Mouse (Mus musculus) A20 (cell line): ENCODE measurements around the gene Banf1.
"Not testable (repeated sequence)": the region's sequence is repeated elsewhere in the genome, so short reads cannot be mapped to it uniquely, and the experiment has no call there.

Experiments
- DNase-seq: peaks from one replicate; pipeline ENCODE4 v3.0.0-alpha.2; 2011; ENCODE audit warnings: low read depth, low spot score

The Banf1 gene

DNA sequence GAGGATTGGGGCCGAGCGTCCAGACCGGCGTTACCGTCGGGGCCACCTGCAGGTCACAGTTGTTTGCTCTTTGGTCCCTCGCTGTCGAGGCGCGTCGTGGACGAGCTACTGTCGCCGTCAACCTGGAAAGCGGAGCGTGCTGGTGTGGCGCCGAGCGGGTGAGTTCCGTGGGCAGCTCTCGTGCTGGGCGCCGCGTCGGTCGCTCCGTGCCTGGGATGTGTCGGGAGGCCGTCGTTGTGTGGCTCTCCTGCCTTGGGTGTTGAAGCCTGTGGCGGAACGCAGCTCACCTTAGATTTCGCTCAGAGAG is at the start of gene Banf1:
TSS of gene Banf1 (minus strand) at position 116 of the 307 bp plus-strand sequence.
- DNase-seq = no peak

DNA sequence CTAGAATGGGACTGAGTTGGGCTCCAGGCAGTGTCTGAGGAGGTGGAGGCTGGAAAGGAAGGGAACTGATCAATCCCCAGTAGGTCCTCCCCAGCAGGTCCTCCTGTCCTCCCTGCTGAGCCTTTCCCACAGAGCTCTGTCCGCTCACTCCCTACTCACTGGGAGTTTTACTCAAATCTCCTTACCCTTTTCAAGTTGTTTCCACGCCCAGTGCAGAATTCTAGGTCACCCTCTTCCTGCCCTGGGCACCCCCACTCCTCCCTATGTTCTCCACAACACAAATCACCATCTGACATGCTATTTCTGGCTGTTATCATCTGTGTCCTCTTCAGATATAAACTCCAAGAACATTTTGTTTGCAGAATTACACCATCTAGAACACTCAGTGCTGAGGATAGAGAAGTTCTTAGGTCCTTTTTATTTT is 47.6 kb upstream of the Banf1 start:
- DNase-seq = no peak

DNA sequence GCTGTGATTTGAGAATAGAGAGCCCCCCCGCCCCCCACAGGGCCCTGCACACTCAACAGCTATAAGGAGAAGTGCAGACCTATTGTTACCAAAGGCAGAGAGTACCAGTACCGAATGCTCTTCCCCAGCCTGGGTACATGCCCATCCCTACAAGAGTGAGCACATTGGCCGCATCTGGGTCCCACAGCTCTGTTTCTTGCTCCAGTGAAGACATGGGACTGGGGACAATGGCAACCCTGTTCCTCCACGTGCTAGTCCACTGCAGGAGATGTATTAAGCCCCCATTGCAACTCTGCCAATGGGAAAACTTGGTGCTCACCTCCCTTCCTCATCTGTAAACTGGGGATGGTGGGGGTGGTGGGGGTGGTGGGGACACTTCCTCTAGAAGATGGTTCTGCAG is 46.9 kb upstream of the Banf1 start:
- DNase-seq = no peak

DNA sequence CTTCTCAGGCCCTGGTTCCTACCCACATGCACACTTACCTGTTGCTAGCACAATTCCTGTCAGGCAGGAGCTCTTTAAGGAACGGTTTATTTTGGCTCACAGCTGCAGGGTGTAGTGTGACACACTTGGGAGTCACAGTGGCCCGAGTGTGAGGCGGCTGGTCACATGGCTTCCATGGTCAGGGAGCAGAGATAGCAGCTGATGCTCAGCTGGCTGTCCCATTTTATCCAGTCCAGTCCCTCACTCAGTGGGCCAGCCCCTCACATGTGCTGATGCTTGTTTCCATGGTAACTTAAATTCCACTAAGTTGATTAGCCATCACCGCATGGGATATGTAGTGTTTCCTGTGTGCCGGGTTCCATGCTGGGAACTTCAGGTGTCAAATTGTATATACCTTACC is 45.0 kb upstream of the Banf1 start:
- DNase-seq = no peak

DNA sequence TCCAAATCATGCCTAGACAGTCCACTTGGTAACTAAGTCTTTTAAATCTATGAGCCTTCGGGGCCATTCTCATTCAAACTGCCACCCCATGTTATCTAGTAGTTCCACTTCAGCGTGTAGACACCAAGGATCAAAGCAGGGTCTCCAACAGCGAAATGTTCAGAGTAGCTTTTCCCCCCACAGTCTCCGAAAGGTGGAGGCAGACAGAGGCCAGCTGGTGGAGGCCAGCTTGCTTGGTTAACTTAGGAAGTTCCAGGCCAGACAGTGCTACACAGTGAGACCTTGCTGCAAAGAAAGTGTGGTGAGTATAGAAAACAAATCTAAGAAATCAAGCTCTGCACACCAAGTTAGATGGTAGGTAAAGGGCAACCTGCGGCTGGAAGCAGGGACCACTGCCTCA is 43.7 kb upstream of the Banf1 start:
- no peak for DNase-seq

DNA sequence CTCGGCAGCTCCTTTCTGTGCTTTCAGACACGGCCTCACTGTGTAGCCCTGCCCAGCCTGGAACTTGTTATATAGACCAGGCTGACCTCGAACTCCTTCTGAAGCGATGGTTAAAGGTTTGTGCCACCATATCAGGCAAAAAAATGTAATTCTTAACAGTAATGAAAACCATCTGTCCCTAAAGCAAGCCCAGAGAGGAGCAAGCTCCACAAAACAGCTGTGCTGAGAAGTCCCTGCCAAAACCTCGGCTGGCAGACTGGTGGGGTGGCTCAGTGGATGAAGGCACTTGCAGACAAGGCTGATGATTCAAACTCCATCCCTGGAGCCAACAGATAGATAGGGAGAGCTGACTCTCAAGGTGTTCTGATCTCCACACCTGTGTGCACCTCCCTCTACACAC is 42.1 kb upstream of the Banf1 start:
- DNase-seq = no peak

DNA sequence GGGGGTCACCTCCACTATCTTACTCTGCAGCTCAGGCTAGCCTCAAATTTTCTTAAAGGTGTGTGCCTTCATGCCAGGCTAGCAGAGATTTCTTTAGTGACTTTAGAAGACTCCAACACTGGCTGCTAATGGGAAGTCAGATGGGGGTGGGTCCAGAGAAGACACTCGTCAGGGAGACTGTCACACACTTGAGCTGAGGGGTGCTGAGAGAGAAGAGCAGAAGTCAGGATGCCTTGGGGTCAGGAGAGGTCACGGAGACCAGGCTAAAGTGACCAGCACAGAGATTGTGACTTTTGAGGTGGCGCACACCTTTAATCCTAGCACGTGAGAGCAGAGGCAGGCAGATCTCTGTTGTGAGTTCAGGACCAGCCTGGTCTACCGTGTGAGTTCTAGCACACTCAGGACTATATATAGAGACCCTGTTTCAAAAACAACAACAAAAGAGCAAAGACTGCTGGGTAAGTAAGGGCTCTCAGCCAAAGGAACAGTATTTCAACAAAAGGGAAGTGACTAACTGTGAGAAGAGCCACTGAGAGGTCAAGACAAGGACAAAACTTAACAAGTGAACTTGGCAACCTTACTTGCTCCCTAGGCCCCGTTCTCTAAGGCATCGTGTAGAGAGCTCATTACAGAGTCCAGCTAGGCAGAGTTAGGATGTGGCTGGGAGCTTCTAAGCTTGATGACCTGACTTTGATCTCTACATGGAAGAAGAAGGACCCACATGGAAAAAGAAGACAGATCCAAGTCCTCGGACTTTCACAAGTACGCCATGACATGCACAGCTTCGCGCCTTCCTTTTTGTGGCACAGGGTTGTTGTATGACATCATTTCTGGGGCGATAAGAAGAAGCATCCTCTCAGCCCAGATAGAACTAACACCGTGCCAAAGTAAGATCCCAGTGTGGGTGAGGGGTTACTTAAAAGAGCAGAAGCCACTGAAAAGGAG is 41.4 kb upstream of the Banf1 start:
- DNase-seq = peak; percentile 47

DNA sequence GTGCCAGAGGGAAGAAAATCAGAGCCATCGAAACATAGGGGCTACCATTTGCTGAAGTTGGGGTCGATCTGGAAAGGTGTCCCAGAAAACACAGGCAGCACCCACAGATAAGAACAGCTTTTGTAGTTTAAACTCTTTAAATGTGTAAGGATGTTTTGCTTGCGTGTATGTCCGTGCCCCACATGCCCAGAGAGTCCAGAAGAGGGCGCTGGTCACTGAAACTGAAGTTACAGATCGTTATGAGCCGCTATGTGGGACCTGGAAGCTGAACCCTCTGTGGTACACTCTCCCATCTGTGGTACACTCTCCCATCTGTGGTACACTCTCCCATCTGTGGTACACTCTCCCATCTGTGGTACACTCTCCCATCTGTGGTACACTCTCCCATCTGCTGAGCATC is 40.2 kb upstream of the Banf1 start:
- peak; percentile 67 for DNase-seq

DNA sequence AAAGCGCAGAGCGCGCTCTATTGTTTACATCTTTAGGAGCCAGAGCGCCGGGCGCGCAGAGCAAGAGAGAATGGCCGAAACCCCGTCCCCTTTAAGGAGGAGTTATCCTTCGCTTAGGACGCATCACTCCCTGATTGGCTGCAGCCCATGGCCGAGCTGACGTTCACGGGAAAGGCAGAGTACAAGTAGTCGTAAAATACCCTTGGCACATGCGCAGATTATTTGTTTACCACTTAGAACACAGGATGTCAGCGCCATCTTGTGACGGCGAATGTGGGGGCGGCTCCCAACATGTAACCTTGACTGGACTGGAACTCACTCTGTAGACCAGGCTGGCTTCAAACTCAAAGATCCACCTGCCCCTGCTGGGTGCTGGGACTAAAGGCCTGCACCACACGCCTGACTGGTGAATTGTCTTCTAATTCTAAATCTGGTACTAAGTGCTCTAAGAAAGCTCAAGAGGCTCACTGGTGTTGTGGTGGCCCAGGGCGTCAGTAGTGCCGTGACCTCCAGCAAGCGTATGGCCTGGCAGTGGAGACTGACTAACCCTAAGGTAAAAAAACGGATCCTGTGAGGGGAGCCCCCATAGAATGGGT is 39.7 kb upstream of the Banf1 start:
- not testable (repeated sequence) for DNase-seq

DNA sequence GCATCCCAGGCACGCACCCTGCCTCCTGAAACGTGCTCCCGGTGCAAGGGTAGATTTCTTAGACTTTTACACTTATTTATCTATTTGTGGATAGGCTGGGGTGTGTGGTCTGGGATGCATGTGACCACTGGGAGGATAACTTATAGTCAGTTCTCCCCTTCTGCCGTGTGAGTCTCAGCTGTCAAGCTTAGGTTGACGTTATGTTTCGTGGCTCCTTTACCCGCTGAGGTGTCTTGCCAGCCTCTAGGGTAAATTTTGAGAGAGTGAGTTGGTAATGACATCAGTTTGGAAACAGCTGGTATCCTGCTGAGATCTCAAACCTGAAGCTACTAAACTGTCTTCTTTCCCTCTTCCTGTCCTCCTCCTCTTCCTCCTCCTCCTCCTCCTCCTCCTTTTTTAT is 39.0 kb upstream of the Banf1 start:
- no peak for DNase-seq

DNA sequence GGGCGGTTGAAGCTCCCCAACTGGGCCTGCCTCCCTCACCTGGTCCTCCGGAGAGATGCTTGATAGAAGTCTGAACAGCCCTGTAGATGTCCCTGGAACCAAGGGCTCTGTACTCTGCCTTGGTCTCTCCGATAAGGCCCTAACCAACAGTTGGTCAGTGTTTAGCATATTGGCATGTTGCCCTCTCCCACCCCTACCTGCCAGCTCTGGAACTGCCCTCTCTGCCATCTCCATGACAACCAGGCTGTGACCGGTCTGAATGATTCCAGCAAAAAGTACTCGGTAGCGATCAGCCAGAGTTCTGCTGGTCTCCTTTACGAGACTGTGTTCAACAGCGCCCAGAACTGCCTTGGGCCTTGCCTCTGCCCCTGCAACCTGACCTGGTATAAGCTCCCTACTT is 35.3 kb upstream of the Banf1 start, which contains the start of gene Tsga10ip:
TSS of gene Tsga10ip (minus strand) at position 234 of the 400 bp plus-strand sequence.
- no peak for DNase-seq

DNA sequence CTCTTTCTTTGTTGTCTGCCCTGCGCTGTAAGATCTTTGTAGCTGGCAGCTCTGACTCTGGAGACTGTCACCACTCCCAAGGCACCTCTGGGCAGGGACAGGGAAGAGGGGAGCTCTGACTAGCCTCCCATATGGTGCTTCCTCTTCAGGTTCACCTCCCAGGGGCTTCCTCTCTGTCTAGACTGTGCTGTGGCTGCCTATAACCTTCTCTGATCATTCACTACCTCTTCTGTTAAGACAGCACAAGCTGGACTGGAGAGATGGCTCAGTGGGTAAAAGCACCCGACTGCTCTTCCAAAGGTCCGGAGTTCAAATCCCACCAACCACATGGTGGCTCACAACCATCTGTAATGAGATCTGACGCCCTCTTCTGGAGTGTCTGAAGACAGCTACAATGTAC is 34.1 kb upstream of the Banf1 start:
- not testable (repeated sequence) for DNase-seq

DNA sequence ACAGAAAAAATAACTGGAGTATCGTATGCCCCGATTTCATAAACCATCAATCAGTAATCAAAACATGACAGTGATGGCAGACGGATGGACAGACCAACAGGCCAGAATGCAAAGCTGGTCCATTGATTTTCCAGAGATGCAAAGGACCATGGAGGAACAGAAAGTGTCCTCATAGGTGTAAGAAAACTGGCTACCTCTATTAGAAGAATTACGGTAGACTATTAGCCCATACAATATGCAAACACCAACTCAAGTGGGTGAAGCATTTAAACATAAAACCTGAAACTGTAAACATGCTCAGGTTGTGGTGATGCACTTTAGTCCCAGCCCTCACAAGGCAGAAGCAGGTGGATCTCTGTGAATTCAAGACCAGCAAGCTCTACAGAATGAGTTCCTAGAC is 28.4 kb upstream of the Banf1 start:
- peak; percentile 44 for DNase-seq

DNA sequence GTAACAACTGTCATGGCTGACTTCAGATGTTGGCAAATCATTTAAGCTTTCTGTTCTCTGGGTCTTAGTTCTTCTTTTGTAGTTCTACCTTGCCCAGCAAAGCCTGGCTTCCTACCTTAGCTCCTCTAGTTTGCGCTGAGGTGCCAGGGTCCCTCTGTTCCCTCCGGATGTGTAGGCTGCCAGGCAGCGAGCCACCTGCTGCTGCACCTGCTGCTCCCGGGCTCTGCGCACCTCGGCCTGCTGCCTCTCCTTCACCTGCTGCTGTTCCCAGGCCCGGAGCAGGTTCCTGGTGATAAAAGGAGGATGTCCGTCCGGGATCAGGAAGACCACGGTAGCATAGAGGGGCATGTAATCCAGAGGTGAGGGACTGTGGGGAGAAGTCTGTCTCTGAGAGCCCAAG is 27.2 kb upstream of the Banf1 start:
- no peak for DNase-seq

DNA sequence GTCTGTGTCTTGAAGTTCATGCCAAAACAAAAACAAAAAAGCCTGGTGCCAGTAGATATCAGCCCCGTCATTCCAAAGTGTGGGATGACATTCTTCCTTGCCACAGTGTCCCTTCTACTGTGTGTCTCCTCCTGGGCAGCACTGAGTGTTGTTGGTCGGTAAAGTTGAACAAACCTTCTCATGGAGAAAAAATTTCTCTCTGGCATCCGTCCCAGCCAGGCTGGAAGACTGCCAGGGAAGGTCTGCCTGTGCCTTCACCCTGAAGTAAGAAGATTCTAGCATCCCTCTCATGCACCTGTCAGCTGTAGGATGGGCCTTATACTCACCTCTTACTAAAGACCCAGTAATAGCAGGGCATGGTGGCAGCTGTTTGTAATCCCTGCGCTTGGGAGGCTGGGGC is 25.9 kb upstream of the Banf1 start:
- DNase-seq = no peak

DNA sequence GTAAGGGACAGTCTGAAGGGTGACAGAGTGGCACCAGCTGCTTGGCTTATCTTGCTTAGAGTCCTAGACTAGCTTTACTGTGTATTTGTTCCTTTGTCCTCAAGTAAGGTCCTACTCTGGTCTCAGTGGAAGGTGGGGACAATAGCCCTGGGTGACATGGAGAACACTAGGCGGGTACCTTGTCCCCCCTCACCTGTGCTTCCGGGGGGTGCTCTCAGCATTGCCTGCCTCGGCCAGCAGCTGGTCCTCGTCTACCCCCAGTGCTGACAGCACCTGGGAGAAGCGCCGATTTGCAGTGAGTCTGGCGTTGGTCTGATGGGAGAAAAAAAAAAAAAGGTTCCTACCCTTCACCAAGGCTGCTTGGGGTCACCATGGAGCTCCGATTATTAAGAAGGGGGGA is 23.4 kb upstream of the Banf1 start:
- DNase-seq = no peak

DNA sequence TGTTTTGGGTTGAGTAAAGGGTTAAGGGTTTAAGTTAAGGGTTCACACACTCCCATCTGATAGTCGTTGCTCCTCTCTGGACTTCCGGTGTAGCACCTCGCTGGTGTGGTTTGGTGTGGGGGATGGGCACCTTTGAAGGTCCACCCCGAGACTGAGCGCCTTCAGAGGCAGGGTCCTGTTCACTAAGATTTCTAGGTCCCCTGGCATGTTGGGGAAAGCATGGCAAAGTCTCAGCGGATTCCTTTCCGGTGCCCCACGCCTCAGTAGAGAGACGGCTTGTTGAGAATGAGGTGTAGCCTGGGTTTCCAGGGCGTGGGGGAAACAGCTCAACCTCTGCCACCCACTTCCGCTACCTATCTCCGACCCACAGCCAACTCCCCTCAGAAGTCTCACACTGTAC is 22.7 kb upstream of the Banf1 start:
- DNase-seq = peak; percentile 91

DNA sequence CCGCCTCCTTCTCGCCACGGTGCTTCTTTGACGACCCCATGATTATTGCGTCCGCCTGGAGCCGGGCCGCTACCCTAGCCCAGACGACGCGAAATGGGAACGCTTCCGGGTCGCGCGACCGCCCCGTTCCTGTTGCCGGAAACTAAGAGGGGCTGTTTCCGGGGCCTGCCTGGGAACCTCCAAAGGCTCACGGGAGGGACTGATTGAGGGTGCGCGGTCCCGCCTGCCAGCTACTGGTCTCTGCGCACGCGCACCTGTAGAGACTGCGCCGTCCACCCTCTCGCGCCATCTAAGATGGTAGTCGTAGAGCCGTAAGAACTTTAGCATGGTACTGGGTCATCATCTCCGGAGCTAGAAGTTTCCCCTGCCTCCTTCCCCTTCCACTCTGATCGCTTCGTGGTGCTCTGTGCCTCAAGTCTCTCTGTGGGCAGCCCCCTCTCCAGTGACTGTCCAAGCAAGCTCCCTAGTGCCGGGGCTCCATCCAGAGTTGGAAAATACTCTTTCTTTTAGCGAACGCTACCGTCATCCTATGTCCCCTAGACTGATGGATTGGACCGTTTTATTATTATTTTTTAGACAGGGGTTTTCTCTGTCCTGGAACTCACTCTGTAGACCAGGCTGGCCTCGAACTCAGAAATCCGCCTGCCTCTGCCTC is 21.7 kb upstream of the Banf1 start, which contains the start of gene Sart1:
TSS of gene Sart1 (minus strand) at position 116 of the 655 bp plus-strand sequence.
- DNase-seq = peak; percentile 97

DNA sequence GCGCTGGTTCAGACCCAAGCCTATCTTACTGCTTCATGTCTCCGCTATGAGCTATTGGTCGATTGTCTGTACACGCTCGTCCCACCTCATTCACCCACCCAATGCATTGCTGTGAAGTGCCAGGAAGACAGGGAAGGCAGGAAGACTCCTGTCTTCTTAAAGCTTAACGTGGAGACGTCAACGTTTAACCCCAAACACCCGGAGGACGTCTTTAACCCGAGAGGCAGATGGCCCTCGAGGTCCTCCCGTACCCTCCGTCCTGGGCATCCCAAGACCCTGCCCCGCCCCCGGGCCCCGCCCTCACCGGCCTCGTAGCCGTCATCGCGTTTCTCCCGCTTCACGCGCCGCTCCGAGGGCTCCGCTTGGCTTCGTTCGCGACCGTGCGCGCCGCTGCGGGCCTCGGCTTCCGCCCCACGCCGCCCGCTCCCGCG is 21.1 kb upstream of the Banf1 start:
- DNase-seq = peak; percentile 50

DNA sequence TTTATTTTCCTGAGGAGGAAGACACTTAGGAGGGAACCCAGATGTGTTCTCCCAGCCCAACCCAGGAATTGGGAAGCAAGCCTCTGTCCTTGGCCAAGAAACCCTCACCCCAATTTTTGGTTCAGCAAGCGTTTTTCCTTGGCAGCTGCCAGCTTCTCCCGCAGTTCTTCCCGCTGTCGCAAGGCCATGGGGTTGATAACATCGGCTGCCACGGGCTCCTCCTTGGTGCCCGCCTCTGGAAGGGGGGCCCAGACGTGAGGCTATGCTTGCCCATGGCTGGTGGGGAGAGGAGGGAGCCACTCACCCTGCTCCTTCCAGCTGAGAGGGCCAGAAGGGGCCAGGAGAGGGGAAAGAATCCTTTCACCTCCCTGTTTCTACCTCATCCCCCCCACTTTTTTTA is 17.7 kb upstream of the Banf1 start:
- no peak for DNase-seq

DNA sequence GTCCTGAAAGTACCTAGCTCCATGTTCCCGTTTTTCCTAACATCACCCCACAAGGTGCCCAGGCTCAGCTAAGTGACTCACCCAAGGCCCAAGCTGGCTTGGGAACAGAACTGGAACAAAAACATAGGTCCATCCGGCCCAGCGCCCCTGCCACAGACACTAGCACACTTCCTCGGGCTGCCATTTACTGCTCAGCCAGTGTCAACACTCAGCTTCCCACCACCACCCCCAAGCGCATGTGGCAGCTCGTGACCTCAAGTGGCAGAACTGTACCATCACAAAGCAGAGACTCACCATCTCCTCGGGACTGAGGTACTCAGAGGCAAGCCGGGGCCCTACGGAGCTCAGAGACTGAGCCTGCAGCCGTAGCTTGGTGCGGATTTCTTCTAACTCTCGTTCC is 16.4 kb upstream of the Banf1 start:
- DNase-seq = no peak

DNA sequence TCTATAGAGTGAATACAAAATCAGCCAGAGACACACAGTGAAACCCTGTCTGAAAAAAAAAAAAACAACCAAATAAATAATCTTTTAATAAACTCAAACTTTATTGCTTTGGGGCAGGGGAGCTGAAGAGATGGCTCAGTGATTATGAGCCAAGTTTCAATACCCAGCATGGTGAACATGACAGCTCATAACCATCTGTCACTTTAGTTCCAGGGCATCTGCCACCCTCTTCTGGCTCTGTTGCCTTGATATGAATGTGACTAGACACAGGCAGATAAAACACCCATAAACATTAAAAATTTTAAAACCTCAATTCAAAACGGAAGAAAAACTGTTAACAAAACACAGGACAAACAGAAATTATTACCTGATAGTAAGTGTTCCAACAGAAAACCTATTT is 10.5 kb upstream of the Banf1 start:
- DNase-seq = no peak

DNA sequence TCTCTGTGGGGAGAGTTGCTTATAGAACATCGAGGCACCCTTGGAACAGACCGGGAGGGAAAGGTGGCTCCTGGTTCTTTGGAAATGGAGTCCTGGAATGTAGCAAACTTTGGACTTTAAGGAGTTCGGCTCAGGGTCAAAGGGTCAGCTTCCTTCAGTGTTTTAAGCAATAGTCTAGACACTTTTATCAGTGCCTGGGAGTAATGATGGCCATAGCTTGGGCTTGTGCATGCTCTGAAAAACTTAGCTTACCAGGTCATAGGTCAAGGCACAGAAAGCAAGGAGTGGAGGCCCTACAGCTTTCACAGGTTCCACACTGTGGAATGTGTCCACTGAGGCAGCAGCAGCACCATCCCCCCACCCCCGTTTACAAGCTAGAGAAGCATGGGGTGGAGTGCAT is 7.8 kb upstream of the Banf1 start:
- no peak for DNase-seq
